Mouse (Mus musculus) gastrocnemius, adult 2 months (tissue): ENCODE measurements around the gene Bpifa6. TPM values are rescaled to one million over a fixed set of nuclear protein-coding genes. Genes with fewer than 3 reads are reported as not detected.

Experiments used
- DNase-seq: peaks from one replicate; pipeline ENCODE4 v3.0.0; 2022
- H3K27ac ChIP-seq: fragments of 200-600 bp; 2 replicates; pipeline ENCODE4 v1.8.1; 2022; ENCODE audit warnings: mild to moderate bottlenecking
- H3K4me3 ChIP-seq: fragments of 200-600 bp; 2 replicates; pipeline ENCODE4 v1.8.1; 2022; ENCODE audit warnings: mild to moderate bottlenecking, moderate library complexity
- CTCF ChIP-seq: fragments of 200-600 bp; IDR thresholded peaks from 2 replicates; pipeline ENCODE4 v1.8.1; 2022; ENCODE audit warnings: antibody characterized with exemption, mild to moderate bottlenecking, moderate library complexity
- intact Hi-C: fragments of 180-260 bp; cut with DNase I; formaldehyde crosslinking; loops from one replicate; pipeline ENCODE4 v1.15.1; 2025
- long read RNA-seq, 2 experiments: library from polyadenylated mRNA; stranded (forward); transcript quantifications; one replicate each; pipeline ENCODE4 v2.0.0; 2021
- total RNA-seq, 2 experiments: library from RNA; stranded (reverse); gene quantifications; 2 replicates each; pipeline ENCODE4 v1.2.3; 2021

Gene Bpifa6
- total RNA-seq = not detected
- long read RNA-seq, experiment 1 = 0 reads
- long read RNA-seq, experiment 2 = 0 reads

- intact Hi-C loops = no loop called here
- no peak within 1 kb of the TSS for H3K27ac ChIP-seq
- no peak for TF ChIP-seq CTCF
- H3K4me3 ChIP-seq = no peak within 1 kb of the TSS
- no peak for DNase-seq
Measured at GRCm38 (mm10) chr2:153974582-153974981, at the start of gene Bpifa6. Gene Bpifa6, plus strand, starts transcription at chr2:153974945.

- Histone ChIP-seq H3K4me3 (no peak overlapping the region), H3K27ac (no peak overlapping the region)
- intact Hi-C loops = loop anchor here (2.0 kb wide), 2 partner anchors 123 to 261 kb away; no protein-coding TSS in a partner anchor
- TF ChIP-seq CTCF = peak; percentile 79
- DNase-seq = peak; percentile 48
Measured at GRCm38 (mm10) chr2:153929871-153930413, 44.8 kb upstream of the Bpifa6 start.

GRCm38 (mm10) chr2:153931125-153931524 is 43.6 kb upstream of the Bpifa6 start:
- DNase-seq = peak; percentile 5
- no peak for TF ChIP-seq CTCF
- intact Hi-C loops = loop anchor here (2.0 kb wide), 2 partner anchors 124 to 262 kb away; no protein-coding TSS in a partner anchor
- no peak overlapping the region for H3K4me3 ChIP-seq
- no peak overlapping the region for H3K27ac ChIP-seq

GRCm38 (mm10) chr2:153933311-153933710 is 41.4 kb upstream of the Bpifa6 start:
- TF ChIP-seq CTCF = no peak

GRCm38 (mm10) chr2:153935348-153935747 is 39.4 kb upstream of the Bpifa6 start:
- no peak for DNase-seq
- no peak for TF ChIP-seq CTCF
- intact Hi-C loops = no loop called here
- H3K27ac ChIP-seq = no peak overlapping the region
- H3K4me3 ChIP-seq = no peak overlapping the region

More at GRCm38 (mm10) chr2:153933311-153933710, 41.4 kb upstream of the Bpifa6 start:
- intact Hi-C loops = no loop called here
- Histone ChIP-seq H3K27ac (no peak overlapping the region), H3K4me3 (no peak overlapping the region)
- DNase-seq = no peak

GRCm38 (mm10) chr2:153937843-153938242 is 36.9 kb upstream of the Bpifa6 start, which contains the start of gene Bpifb4:
Gene Bpifb4, plus strand, starts transcription at chr2:153938212.
- no peak for DNase-seq
- intact Hi-C loops = no loop called here
- Histone ChIP-seq H3K4me3 (no peak within 1 kb of the TSS), H3K27ac (no peak within 1 kb of the TSS)
- no peak for TF ChIP-seq CTCF

- Histone ChIP-seq H3K4me3 (no peak overlapping the region), H3K27ac (no peak overlapping the region)
- peak; percentile 26 for DNase-seq
- peak; percentile 75 for TF ChIP-seq CTCF
- intact Hi-C loops = no loop called here
Measured at GRCm38 (mm10) chr2:153943537-153943936, 31.2 kb upstream of the Bpifa6 start.

- Histone ChIP-seq H3K4me3 (no peak overlapping the region), H3K27ac (no peak overlapping the region)
- no peak for TF ChIP-seq CTCF
- no peak for DNase-seq
- intact Hi-C loops = no loop called here
Measured at GRCm38 (mm10) chr2:153944567-153944966, 30.2 kb upstream of the Bpifa6 start.

- peak; percentile 74 for TF ChIP-seq CTCF
- H3K4me3 ChIP-seq = no peak overlapping the region
- DNase-seq = peak; percentile 44
- H3K27ac ChIP-seq = no peak overlapping the region
- intact Hi-C loops = no loop called here
Measured at GRCm38 (mm10) chr2:153952897-153953296, 21.8 kb upstream of the Bpifa6 start.

GRCm38 (mm10) chr2:153953836-153954235 is 20.9 kb upstream of the Bpifa6 start:
- peak; percentile 51 for TF ChIP-seq CTCF
- DNase-seq = peak; percentile 29
- intact Hi-C loops = no loop called here

GRCm38 (mm10) chr2:153962821-153963331 is 11.9 kb upstream of the Bpifa6 start:
- Histone ChIP-seq H3K4me3 (no peak overlapping the region), H3K27ac (no peak overlapping the region)
- no peak for TF ChIP-seq CTCF
- intact Hi-C loops = no loop called here
- no peak for DNase-seq

More at GRCm38 (mm10) chr2:153953836-153954235, 20.9 kb upstream of the Bpifa6 start:
- Histone ChIP-seq H3K4me3 (no peak overlapping the region), H3K27ac (no peak overlapping the region)

- TF ChIP-seq CTCF = no peak
- intact Hi-C loops = no loop called here
- Histone ChIP-seq H3K4me3 (no peak overlapping the region), H3K27ac (no peak overlapping the region)
- DNase-seq = no peak
Measured at GRCm38 (mm10) chr2:153963334-153963733, 11.4 kb upstream of the Bpifa6 start.

- no peak for DNase-seq
- no peak for TF ChIP-seq CTCF
- H3K27ac ChIP-seq = no peak overlapping the region
- intact Hi-C loops = no loop called here
- no peak overlapping the region for H3K4me3 ChIP-seq
Measured at GRCm38 (mm10) chr2:153970221-153970620, 4.5 kb upstream of the Bpifa6 start.

- Histone ChIP-seq H3K27ac (no peak overlapping the region), H3K4me3 (no peak overlapping the region)
- peak; percentile 82 for TF ChIP-seq CTCF
- intact Hi-C loops = no loop called here
- peak; percentile 77 for DNase-seq
Measured at GRCm38 (mm10) chr2:153995770-153996169, 21.0 kb downstream of the Bpifa6 start.
